Mouse (Mus musculus): ENCODE measurements around the gene Tnpo1. TPM values are rescaled to one million over a fixed set of nuclear protein-coding genes. Genes with fewer than 3 reads are reported as not detected.

The Tnpo1 gene
- polyA plus RNA-seq, 1 experiment from 2014 or later: 79.7 TPM

- no peak overlapping the region for H3K4me3 ChIP-seq
- H3K36me3 ChIP-seq (replicated peaks): peaks cover 97% of the 10 kb centered on the region
- H3K4me1 ChIP-seq: no peaks in the 10 kb centered on the region
- no peak for DNase-seq (ENCODE audit: low spot score)
- no peak overlapping the region for H3K27ac ChIP-seq (replicated peaks)
- 92% methylated on average over 3 of the region's 3 CpGs for WGBS
- H3K27me3 ChIP-seq (replicated peaks; ENCODE audit: low read depth, poor library complexity, severe bottlenecking): no peaks in the 10 kb centered on the region
- no peaks in the 10 kb centered on the region for H3K9me3 ChIP-seq
These were observed 51.5 kb downstream of the Tnpo1 start for GRCm38 (mm10) chr13:98874727-98875126.

DNA sequence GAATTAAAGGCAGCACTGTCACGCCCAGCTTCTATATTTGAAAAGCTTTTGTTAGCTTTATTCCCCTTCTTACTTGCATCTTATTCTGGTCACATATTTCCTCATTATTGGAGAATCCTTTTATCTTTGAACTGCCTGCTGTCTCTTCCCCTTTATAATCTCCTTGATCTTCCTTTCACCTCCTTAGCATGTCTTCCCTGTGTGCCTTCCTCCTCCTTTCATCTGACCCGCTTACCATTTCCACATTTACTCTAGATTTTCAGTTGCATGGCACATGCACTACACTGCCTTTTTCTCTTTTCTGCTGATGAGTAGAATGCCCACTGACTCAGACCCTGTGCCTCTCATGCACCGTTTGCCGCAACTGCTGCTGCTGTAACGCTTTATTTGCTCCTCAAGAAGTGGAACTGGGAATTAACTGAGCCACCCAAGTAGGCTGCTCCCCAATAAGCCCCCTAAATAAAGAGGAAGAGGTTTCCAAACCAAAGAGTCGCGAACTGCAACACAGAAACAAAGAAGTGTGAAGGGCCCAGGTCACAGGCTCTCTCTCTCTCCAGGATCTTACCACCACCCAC is 53.8 kb downstream of the Tnpo1 start:
- H3K27ac ChIP-seq (replicated peaks): no peak overlapping the region
- H3K4me1 ChIP-seq: no peaks in the 10 kb centered on the region
- no peaks in the 10 kb centered on the region for H3K9me3 ChIP-seq
- 90% methylated on average over 7 of the region's 7 CpGs for WGBS
- H3K36me3 ChIP-seq (replicated peaks): peaks cover 97% of the 10 kb centered on the region
- no peak overlapping the region for H3K4me3 ChIP-seq
- H3K27me3 ChIP-seq (replicated peaks; ENCODE audit: low read depth, poor library complexity, severe bottlenecking): no peaks in the 10 kb centered on the region
- no peak for DNase-seq (ENCODE audit: low spot score)

GRCm38 (mm10) chr13:98871263-98871662 is 54.9 kb downstream of the Tnpo1 start:
- no peak overlapping the region for H3K27ac ChIP-seq (replicated peaks)

DNA sequence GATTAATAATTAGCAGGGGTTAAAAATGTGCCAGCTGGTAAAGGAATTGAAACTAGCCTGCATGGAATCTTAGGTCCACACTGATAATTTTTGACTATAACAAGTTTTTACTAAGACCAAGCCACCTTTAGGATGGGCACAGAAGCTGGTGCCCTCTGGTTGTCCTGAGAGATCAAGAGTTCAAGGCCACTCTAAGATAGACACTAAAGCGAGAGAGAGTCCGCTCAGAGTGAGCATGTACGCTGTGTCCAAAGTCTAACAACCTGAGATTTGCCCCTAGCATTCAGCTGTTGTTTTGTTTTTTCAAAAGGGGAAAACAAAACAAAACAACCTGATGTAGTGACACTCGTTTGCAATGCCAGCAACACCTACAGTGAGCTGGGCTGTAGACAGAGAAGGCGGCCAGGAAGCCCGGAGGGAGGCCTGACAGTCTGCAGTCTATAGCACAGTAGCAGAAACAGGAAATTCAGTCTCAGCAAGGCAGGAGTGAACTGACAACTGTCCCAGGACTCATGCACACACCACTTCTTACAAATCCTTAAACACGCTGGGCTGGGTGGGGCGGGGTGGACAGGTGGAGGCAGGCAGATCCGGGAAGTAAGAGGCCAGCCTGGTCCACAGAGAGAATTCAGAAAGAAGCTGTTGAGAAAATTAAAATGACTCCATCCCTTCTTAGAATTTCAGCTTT is 57.8 kb downstream of the Tnpo1 start:
- peaks cover 100% of the 10 kb centered on the region for H3K36me3 ChIP-seq (replicated peaks)
- H3K27ac ChIP-seq (replicated peaks): no peak overlapping the region
- 93% methylated on average over 9 of the region's 9 CpGs for WGBS
- no peak overlapping the region for H3K4me3 ChIP-seq
- H3K9me3 ChIP-seq: no peaks in the 10 kb centered on the region
- no peaks in the 10 kb centered on the region for H3K4me1 ChIP-seq
- DNase-seq (ENCODE audit: low spot score): no peak
- H3K27me3 ChIP-seq (replicated peaks; ENCODE audit: low read depth, poor library complexity, severe bottlenecking): no peaks in the 10 kb centered on the region

More at GRCm38 (mm10) chr13:98871263-98871662, 54.9 kb downstream of the Tnpo1 start:
- H3K27me3 ChIP-seq (replicated peaks; ENCODE audit: low read depth, poor library complexity, severe bottlenecking): no peaks in the 10 kb centered on the region
- no peak for DNase-seq (ENCODE audit: low spot score)
- 71% methylated on average over 1 of the region's 1 CpGs for WGBS
- H3K9me3 ChIP-seq: no peaks in the 10 kb centered on the region
- no peaks in the 10 kb centered on the region for H3K4me1 ChIP-seq
- H3K4me3 ChIP-seq: no peak overlapping the region
- peaks cover 99% of the 10 kb centered on the region for H3K36me3 ChIP-seq (replicated peaks)

DNA sequence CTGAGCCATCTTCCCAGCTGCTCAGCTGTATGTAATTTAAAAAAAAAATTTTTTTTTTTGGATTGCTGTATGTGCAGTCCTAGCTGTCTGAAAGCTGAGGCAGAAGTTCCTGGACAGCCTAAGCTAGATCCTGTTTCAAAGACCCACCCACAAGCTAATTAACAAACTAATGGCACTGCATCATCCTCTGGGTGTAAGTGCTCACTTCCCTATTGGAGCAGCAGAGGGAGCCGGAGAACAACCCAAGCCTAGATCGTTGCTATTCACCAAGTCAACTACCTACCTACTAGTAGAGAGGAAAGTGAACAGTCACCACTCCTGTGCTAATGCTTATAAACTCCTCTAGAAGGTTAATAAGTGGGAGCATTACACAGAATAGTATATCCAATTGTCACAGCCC is 58.4 kb downstream of the Tnpo1 start:
- no peaks in the 10 kb centered on the region for H3K9me3 ChIP-seq
- peaks cover 100% of the 10 kb centered on the region for H3K36me3 ChIP-seq (replicated peaks)
- H3K4me3 ChIP-seq: no peak overlapping the region
- 67% methylated on average over 2 of the region's 2 CpGs for WGBS
- H3K27ac ChIP-seq (replicated peaks): no peak overlapping the region
- DNase-seq (ENCODE audit: low spot score): peak; percentile 46
- no peaks in the 10 kb centered on the region for H3K27me3 ChIP-seq (replicated peaks; ENCODE audit: low read depth, poor library complexity, severe bottlenecking)
- no peaks in the 10 kb centered on the region for H3K4me1 ChIP-seq

- Histone ChIP-seq H3K36me3 (replicated peaks) (peaks cover 99% of the 10 kb centered on the region), H3K27me3 (replicated peaks; ENCODE audit: low read depth, poor library complexity, severe bottlenecking) (no peaks in the 10 kb centered on the region), H3K4me3 (no peak overlapping the region), H3K9me3 (no peaks in the 10 kb centered on the region), H3K27ac (replicated peaks) (no peak overlapping the region), H3K4me1 (no peaks in the 10 kb centered on the region)
- WGBS: 95% methylated on average over 8 of the region's 8 CpGs
- DNase-seq (ENCODE audit: low spot score): no peak
These were observed 70.9 kb downstream of the Tnpo1 start for GRCm38 (mm10) chr13:98855291-98855690.

DNA sequence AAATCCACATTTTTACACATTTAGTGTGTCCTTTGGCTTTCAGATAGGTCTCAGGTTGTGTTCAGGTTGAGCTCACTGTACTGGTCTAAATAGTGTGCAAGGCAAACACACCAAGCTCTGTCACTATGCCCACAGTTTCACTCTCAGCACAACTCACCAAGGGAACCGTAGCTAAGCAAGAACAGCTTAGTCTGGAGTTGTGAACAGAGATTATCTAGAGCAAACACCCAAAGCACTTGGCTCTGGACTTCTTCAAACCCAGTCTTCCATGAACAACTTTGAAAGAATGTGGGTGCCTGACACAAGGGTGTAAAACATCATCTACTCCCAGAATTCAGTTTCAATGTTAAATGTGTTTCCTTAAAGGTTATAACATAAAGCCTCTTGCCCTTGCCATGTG is 80.4 kb downstream of the Tnpo1 start:
- no peak overlapping the region for H3K4me3 ChIP-seq
- DNase-seq (ENCODE audit: low spot score): no peak
- 94% methylated on average over 1 of the region's 1 CpGs for WGBS

GRCm38 (mm10) chr13:98836423-98837088 is 89.6 kb downstream of the Tnpo1 start:
- WGBS: 87% methylated on average over 6 of the region's 6 CpGs

More for the DNA sequence above, 80.4 kb downstream of the Tnpo1 start:
- H3K4me1 ChIP-seq: no peaks in the 10 kb centered on the region
- no peak overlapping the region for H3K27ac ChIP-seq (replicated peaks)
- peaks cover 98% of the 10 kb centered on the region for H3K36me3 ChIP-seq (replicated peaks)
- H3K27me3 ChIP-seq (replicated peaks; ENCODE audit: low read depth, poor library complexity, severe bottlenecking): no peaks in the 10 kb centered on the region
- H3K9me3 ChIP-seq: no peaks in the 10 kb centered on the region

GRCm38 (mm10) chr13:98835740-98836139 is 90.4 kb downstream of the Tnpo1 start:
- Histone ChIP-seq H3K27me3 (replicated peaks; ENCODE audit: low read depth, poor library complexity, severe bottlenecking) (no peaks in the 10 kb centered on the region), H3K36me3 (replicated peaks) (peaks cover 43% of the 10 kb centered on the region), H3K9me3 (no peaks in the 10 kb centered on the region), H3K27ac (replicated peaks) (no peak overlapping the region), H3K4me3 (no peak overlapping the region), H3K4me1 (no peaks in the 10 kb centered on the region)
- 92% methylated on average over 5 of the region's 5 CpGs for WGBS
- no peak for DNase-seq (ENCODE audit: low spot score)

More at GRCm38 (mm10) chr13:98836423-98837088, 89.6 kb downstream of the Tnpo1 start:
- Histone ChIP-seq H3K4me3 (no peak overlapping the region), H3K4me1 (no peaks in the 10 kb centered on the region), H3K27me3 (replicated peaks; ENCODE audit: low read depth, poor library complexity, severe bottlenecking) (no peaks in the 10 kb centered on the region), H3K36me3 (replicated peaks) (peaks cover 51% of the 10 kb centered on the region), H3K27ac (replicated peaks) (no peak overlapping the region), H3K9me3 (no peaks in the 10 kb centered on the region)
- DNase-seq (ENCODE audit: low spot score): no peak

GRCm38 (mm10) chr13:98834723-98835122 is 91.5 kb downstream of the Tnpo1 start:
- Histone ChIP-seq H3K27ac (replicated peaks) (no peak overlapping the region; the same call in 1 of the 2 replicates), H3K9me3 (no peaks in the 10 kb centered on the region), H3K4me1 (no peaks in the 10 kb centered on the region), H3K36me3 (replicated peaks) (peaks cover 33% of the 10 kb centered on the region), H3K4me3 (no peak overlapping the region), H3K27me3 (replicated peaks; ENCODE audit: low read depth, poor library complexity, severe bottlenecking) (no peaks in the 10 kb centered on the region)
- WGBS: 82% methylated on average over 3 of the region's 3 CpGs
- no peak for DNase-seq (ENCODE audit: low spot score)

GRCm38 (mm10) chr13:98834199-98834598 is 92.0 kb downstream of the Tnpo1 start:
- H3K4me1 ChIP-seq: no peaks in the 10 kb centered on the region
- 57% methylated on average over 1 of the region's 1 CpGs for WGBS
- no peak for DNase-seq (ENCODE audit: low spot score)

DNA sequence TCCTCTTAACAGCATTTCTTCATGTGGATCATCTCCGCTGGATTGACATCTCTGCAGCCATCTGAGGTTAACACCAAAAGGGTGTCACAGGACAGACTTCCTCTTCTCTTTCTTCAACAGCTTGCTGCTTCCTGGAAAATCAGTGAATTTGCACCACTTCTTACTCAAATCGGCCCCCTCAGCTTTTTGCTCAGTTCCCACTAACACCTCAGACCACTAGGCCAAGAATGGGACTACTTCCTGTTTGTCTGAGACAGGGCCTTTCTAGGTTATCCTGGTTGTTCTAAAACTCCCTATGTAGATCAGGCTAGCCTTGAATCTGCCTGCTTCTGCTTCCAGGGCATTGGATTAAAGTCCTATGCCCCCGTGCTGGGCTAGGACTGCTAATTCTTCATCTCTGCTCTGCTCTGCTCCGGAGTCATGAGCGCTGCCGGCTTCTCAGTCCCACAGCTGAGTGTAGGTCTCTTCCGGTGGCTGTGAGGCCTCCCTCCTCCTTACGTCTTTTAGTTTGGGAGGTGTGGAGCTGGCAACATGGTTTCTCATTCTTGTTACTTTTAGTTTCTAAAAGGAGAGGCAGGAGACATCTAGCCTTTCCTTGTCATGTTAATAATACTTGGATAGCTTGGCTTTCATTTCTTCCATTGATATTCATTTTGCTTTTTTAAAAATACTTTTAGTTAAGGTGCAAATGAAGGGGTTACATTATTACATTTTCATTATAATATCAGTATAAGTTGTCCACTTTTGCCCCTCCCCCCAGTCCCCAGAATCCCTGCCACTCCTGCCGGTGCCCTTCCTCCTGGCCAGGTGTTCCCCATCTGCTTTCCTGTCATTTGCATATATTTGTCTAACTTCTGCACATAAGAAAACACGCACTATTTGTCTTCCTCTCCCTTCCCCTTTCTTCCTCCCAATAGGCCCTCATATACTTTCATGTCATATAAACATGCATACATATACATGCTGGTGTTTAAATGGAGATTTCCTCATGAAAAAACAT is 93.4 kb downstream of the Tnpo1 start:
- H3K36me3 ChIP-seq (replicated peaks): peaks cover 13% of the 10 kb centered on the region
- H3K9me3 ChIP-seq: no peaks in the 10 kb centered on the region
- H3K27me3 ChIP-seq (replicated peaks; ENCODE audit: low read depth, poor library complexity, severe bottlenecking): no peaks in the 10 kb centered on the region
- H3K4me3 ChIP-seq: no peak overlapping the region
- 82% methylated on average over 10 of the region's 10 CpGs for WGBS
- H3K4me1 ChIP-seq: no peaks in the 10 kb centered on the region
- no peak for DNase-seq (ENCODE audit: low spot score)
- no peak overlapping the region for H3K27ac ChIP-seq (replicated peaks)

More at GRCm38 (mm10) chr13:98834199-98834598, 92.0 kb downstream of the Tnpo1 start:
- Histone ChIP-seq H3K9me3 (no peaks in the 10 kb centered on the region), H3K27me3 (replicated peaks; ENCODE audit: low read depth, poor library complexity, severe bottlenecking) (no peaks in the 10 kb centered on the region), H3K27ac (replicated peaks) (no peak overlapping the region), H3K4me3 (no peak overlapping the region), H3K36me3 (replicated peaks) (peaks cover 28% of the 10 kb centered on the region)
